Mouse (Mus musculus) heart, adult 11 months (tissue): Measurements from ENCODE around the gene Jazf1.

Source experiments
- DNase-seq: peaks from one replicate; pipeline ENCODE4 v3.0.0; 2022

The Jazf1 gene

DNA sequence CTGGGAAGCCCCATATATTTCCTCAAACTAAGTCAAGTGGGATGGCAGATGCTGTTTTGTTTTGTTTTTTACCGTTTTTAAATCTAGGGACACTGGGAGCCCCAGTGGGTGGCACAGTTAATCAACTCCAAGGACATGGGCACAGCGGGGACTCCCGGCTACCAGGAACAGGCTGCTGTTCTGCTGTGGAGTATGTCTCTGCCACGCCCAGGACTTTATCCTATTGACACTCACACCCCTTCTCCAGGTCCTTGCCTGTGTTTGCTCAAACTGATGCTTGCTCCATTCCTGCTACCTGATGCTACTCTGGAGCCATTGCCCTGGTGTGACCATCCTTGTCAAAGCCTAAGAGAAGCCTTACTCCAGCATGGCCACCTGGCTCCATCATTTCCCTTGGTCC, 277.6 kb downstream of the Jazf1 start:
- DNase-seq = no peak

DNA sequence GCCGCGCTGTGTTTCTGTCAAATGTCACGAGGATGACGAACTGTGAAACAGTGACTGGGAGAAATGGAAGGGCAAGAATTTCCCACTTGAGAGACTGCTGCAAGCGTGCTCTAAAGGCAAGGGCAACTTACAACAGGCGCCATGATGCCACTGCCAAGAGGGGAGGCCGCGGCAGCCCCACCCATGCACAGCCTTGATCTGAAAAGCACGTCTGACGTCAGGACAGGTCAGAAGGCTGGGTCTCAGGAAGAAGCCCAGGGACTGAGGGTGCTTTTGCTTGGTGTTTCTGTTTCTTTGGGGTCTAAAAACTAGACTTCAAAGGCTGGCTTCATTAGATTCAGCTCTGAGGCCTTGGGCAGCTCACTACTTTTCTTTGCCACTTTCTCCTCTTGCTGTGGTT, 278.1 kb downstream of the Jazf1 start:
- DNase-seq = no peak

DNA sequence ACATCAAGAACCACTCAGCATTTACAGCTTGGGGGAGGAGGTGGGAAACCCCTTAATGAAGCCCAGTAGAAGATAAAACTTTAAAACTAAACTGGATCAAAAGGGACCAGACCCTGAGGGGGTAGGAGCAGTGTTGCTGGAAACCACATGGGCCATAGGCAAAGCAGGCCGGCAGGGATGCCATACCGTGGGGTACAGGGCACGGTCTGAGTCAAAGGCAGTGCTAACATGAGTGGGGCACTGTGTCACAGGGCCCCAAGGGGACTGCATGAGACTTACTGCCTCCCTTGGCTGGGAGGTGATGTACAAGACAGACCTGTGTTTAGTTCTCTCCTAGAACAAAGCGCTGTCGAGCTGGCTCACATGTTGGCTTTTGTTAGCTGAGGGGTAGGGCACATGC, 288.9 kb downstream of the Jazf1 start:
- DNase-seq = peak; percentile 80

DNA sequence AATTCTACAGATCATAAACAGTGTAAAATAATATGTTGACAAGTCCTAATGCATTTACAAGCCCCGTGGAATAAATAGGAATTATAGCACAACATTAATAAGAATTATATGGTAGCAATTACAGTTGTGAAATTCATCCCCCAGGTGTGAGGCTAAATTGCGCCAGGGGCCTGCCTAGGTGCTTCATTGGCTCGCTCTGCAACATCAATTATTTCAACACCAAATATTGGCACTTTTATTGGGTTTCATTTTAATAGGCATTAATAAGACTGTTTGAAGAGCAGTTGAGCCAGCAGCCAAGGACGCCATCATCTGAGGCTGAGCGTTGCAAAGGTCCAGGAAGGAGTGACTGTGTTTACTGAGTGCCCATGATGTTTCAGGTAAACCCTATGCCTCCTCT, 289.9 kb downstream of the Jazf1 start:
- no peak for DNase-seq

DNA sequence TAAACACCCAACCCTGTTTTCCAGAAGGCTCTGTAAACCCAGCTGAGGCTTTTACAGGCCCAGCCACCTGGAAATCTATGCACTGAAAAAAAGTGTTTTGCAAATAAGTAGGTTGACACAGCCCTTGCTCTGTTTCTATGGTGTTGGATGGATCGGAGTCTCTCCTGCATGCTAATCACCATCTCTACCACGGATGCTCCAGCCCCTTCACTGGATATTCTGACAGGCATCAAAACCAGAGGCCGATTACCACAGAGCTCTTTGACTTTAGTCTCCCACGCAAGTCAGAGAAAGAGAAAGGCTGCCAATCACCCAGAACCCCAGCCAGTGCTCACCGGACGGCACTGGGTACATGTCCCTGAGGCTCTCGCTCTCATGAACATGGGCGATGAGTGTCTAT, 291.4 kb downstream of the Jazf1 start:
- peak; percentile 74 for DNase-seq

DNA sequence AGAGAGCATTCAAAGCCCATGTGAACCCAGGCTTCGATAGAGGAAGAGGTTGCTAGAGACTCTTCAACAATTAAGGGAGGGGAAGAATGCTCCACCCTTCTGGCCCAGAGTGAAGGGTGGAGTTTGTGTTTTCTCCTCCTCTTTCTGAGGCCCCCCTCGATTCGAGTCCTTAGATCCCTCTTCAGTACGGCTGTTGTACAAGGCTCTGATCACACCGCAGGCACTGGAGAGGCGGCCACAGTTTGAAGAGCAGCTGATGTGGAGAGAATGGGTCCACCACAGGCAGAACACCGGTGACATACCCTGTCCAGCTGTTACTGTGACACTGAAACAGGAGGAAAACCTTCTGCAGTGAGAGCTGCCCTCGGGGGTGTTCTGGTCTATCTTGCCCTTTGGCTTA, 292.5 kb downstream of the Jazf1 start:
- DNase-seq = peak; percentile 60

DNA sequence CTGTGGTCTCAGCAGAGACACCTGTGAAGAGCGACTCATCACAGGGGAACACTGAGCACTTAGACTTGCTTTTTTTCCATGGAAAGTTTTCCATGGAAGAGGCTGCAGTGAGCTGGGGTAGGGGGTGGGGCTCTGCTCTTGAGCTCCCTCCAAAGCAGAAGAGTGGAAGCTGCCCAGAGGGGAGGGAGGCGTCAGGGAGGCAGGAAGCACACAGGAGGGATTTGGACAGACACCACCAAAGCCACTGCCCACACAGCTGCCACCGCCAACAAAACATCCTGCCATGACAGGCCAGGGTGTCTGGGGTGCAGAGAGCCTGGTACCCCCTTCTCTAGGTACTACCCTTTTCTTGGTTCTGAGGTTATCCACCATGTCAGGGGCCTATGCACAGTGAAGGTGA, 293.1 kb downstream of the Jazf1 start:
- DNase-seq = peak; percentile 82

DNA sequence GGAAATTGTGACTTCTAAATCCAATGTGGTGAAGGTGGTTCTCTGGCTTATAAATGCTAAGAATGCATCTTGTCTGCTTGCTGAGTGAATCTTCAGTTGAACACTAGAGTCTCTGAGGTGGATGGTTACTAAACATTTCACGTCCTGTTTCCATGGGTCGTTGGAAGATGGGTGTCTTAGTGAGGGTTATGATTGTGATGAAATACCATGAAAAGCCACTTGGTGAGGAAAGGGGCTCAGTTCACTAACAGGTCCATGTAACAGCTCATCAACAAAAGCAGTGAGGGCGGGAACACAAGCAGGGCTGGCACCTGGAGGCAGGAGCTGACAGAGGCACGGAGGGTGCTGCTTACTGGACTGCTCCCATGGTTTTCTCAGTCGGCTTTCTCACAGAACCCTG, 295.3 kb downstream of the Jazf1 start:
- peak; percentile 54 for DNase-seq

DNA sequence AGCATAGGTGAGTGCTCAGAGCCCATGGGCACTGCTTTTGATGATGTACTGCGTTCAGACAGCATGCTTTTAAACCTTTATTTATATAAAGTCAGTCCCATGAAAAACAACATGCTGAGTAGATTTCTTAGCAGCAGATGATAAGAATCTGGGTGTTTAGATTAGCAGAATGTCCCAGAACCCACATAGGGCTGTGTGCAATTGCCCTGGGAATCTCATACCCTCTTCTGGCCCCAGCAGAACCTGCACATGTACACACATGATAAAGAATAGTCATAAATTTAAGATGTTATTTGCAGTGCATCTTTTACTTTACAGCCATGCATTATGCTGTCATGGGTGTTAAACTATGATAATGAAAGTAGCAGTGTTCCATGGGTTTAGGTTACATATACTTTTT, 297.6 kb downstream of the Jazf1 start:
- no peak for DNase-seq

DNA sequence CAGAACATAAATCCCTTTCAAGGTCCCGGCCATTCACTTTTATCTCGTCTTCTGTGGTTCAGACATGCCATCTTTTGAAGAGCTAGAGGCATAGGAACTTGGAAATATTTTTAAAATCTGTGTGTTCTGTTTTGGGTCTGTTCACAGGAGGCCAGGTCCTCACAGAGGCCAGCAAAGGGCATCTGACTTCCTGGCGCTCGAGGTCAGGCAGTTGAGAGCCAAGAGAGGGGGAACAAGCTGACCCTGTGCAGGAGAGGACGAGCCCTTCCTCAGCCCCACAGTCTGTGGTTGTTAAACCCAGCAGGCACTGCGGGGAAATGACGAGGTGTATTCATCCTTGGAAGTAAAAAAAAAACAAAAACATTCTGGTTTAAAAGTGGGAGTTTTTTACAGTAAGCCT, 303.2 kb downstream of the Jazf1 start:
- no peak for DNase-seq

DNA sequence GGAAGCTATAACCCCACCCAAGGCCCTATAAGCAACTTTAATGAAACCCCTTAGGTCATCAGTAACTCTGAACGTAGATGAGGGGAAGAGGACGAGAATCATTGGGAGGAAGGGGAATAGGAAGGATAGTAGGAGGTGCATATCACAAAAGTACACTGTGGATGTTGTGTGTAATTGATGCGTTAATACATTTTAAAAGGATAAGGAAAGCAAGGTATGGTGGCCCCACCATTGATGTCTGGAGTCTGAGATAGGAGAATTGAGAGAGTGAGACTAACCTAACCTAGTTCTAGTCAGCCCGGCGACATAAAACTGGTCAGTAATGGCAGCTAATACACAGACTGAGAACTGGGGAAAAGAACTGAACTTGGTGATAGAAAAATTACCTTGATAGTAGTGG, 315.6 kb downstream of the Jazf1 start:
- no peak for DNase-seq

DNA sequence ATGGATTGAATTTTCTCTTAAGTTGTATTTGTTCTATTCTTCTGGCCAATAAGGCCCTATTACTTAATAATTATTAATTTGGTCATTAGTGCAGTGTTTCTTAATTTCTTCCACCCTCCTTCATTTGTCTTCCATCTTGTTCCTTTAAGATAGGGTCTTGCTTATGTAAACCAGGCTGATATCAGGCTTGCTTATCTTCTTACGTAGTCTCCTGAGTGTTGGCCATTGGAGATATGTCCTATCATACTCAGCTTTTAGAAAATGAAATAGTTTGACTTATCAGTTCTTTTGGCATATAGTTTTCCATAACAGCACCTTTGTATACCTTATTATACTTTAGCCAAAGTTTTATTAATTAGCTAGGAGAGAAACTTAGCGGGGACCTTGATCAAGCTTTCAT, 333.8 kb downstream of the Jazf1 start:
- DNase-seq = no peak

DNA sequence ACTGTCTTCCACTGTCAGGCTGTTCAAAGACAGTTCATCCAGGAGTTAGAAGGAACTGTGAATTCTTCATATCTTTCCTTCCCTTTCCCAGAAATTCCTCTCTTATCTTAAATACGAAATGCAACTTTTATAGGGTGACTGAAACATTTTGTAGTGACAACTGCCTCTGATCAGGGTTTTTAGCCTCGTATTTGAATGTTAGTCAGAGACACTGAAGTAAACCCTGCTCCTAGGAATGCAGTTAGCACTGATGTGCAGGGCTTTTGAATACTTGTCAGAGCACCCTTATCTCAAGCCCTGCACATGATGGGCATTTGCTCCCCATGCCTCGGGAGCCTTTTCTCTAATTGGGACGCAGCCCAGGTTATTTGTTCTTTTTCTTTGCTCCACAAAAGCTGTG, 338.1 kb downstream of the Jazf1 start:
- DNase-seq = peak; percentile 86

DNA sequence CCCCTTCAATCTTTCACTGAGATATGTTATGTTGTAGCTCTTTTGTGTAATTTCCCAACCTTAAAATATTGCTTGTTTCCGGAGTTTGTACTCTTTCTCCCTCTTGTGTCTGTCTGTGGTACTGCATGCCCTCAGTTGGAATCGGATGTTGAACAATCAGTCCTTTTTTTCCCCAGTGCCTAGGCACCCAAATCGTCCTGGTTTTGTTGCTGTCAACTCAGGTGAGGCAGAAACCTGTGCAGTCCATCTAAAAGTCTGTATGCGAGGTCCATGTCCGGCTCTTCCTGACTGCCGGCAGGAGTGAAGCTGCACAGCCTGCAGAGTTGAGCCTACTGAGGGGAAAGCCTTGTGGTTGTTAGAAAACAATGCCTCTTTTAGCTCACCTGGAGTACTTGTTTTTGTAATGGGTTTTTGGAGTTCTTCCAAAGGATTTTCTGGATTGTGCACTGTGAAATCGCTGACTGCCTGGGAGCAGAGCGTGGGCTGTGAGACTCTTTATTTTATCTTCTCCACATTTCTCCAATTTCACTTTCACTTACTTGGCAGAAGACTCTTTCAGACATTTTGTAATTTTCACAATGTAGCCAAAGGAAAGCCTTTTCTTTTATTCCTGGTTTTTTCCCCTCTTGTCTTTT, 343.5 kb downstream of the Jazf1 start:
- DNase-seq = peak; percentile 89
